Comparison of ENCODE assay signal across 8 mouse cellular contexts in genomic region chr8:8688823-8689453, GRCm38 (mm10). TPM values are rescaled to one million over a fixed set of nuclear protein-coding genes. Genes with fewer than 3 reads are reported as not detected.
DNase-seq lines count a peak whose midpoint lies in the region; ATAC-seq and TF ChIP-seq lines count a peak whose summit lies in the region.

No protein-coding gene starts in this region.

- H3K36me3 ChIP-seq in kidney, postnatal 0 days (ENCODE audit: insufficient read depth, low read length), result no peaks in the 10 kb centered on the region
- no peaks in the 10 kb centered on the region for H3K36me3 ChIP-seq in hindbrain, postnatal 0 days (ENCODE audit: insufficient read depth, low read length)
- H3K36me3 ChIP-seq in midbrain, embryonic 16.5 days (ENCODE audit: control insufficient read depth, insufficient read depth, low read length), result no peaks in the 10 kb centered on the region

- H3K9ac ChIP-seq in kidney, postnatal 0 days (ENCODE audit: low read depth, low read length), result peak overlapping the region; percentile 100
- peak overlapping the region; percentile 100 for H3K9ac ChIP-seq in hindbrain, postnatal 0 days (replicated peaks; ENCODE audit: low read length)
- H3K9ac ChIP-seq in midbrain, embryonic 16.5 days (ENCODE audit: low read depth, low read length), result peak overlapping the region; percentile 37; the same call in 1 of the 2 replicates

- no peak for ATAC-seq in kidney, postnatal 0 days (replicated peaks; ENCODE audit: low FRiP score, low read depth)
- no peak for ATAC-seq in hindbrain, postnatal 0 days
- ATAC-seq in midbrain, embryonic 16.5 days, result 0 out of 2 replicates have a peak, but pooled peaks have one; percentile 0

- no peak for TF ChIP-seq POLR2A in bone marrow macrophage, adult 2 months (IDR thresholded peaks at IDR 0.05; ENCODE audit: borderline replicate concordance, low read depth, low read length)

- WGBS in kidney, postnatal 0 days, result 9% methylated on average over 9 of the region's 9 CpGs
- 6% methylated on average over 9 of the region's 9 CpGs for WGBS in hindbrain, postnatal 0 days
- 8% methylated on average over 9 of the region's 9 CpGs for WGBS in midbrain, embryonic 16.5 days

- DNase-seq in kidney, postnatal 0 days (ENCODE audit: low spot score), result peak; percentile 29
- DNase-seq in kidney, postnatal 36 days, result no peak
- DNase-seq in hindbrain, postnatal 0 days (ENCODE audit: low spot score), result no peak
- DNase-seq in cerebellum, postnatal 10 days, result no peak
- DNase-seq in ovary, postnatal 14 days (ENCODE audit: low spot score), result no peak
- DNase-seq in frontal cortex, postnatal 36 days (ENCODE audit: low spot score in 2 of 2), result no peak

- peak overlapping the region; percentile 92 for H3K4me3 ChIP-seq in kidney, postnatal 0 days (replicated peaks; ENCODE audit: low read depth, low read length)
- H3K4me3 ChIP-seq in bone marrow macrophage, adult 2 months (ENCODE audit: insufficient read depth, low read length), result peak overlapping the region; percentile 64
- H3K4me3 ChIP-seq in hindbrain, postnatal 0 days (ENCODE audit: low read length), result peak overlapping the region; percentile 94
- peak overlapping the region; percentile 93 for H3K4me3 ChIP-seq in midbrain, embryonic 16.5 days (ENCODE audit: low read depth, low read length)

- no peaks in the 10 kb centered on the region for H3K27me3 ChIP-seq in kidney, postnatal 0 days (ENCODE audit: insufficient read depth, low read length)
- H3K27me3 ChIP-seq in hindbrain, postnatal 0 days (ENCODE audit: insufficient read depth, low read length), result no peaks in the 10 kb centered on the region
- no peaks in the 10 kb centered on the region for H3K27me3 ChIP-seq in midbrain, embryonic 16.5 days (ENCODE audit: control insufficient read depth, insufficient read depth, low read depth, low read length)

- peak overlapping the region; percentile 82 for H3K4me2 ChIP-seq in kidney, postnatal 0 days (ENCODE audit: low read length)
- H3K4me2 ChIP-seq in hindbrain, postnatal 0 days (ENCODE audit: low read depth, low read length), result peak overlapping the region; percentile 92
- H3K4me2 ChIP-seq in midbrain, embryonic 16.5 days (ENCODE audit: low read length), result peak overlapping the region; percentile 77

- H3K27ac ChIP-seq in kidney, postnatal 0 days, result no peak overlapping the region
- H3K27ac ChIP-seq in bone marrow macrophage, adult 2 months (ENCODE audit: insufficient read depth, low read depth, low read length), result peak overlapping the region; percentile 73; the same call in 1 of the 2 replicates
- H3K27ac ChIP-seq in hindbrain, postnatal 0 days, result no peak overlapping the region
- no peak overlapping the region for H3K27ac ChIP-seq in midbrain, embryonic 16.5 days (ENCODE audit: low read length)

- no peaks in the 10 kb centered on the region for H3K9me3 ChIP-seq in kidney, postnatal 0 days (replicated peaks; ENCODE audit: low read length)
- no peaks in the 10 kb centered on the region for H3K9me3 ChIP-seq in hindbrain, postnatal 0 days (ENCODE audit: low read length)
- no peaks in the 10 kb centered on the region for H3K9me3 ChIP-seq in midbrain, embryonic 16.5 days (replicated peaks; ENCODE audit: control insufficient read depth, low read length, poor library complexity, severe bottlenecking)

- peaks cover 20% of the 10 kb centered on the region for H3K4me1 ChIP-seq in kidney, postnatal 0 days (replicated peaks; ENCODE audit: insufficient read depth, low read length)
- H3K4me1 ChIP-seq in bone marrow macrophage, adult 2 months (ENCODE audit: control insufficient read depth, insufficient read depth, low read length), result peaks cover 25% of the 10 kb centered on the region
- H3K4me1 ChIP-seq in hindbrain, postnatal 0 days (ENCODE audit: insufficient read depth, low read length), result peaks cover 19% of the 10 kb centered on the region
- peaks cover 39% of the 10 kb centered on the region for H3K4me1 ChIP-seq in midbrain, embryonic 16.5 days (ENCODE audit: control insufficient read depth, insufficient read depth, low read length)

- TF ChIP-seq CTCF in kidney, postnatal 0 days (IDR thresholded peaks at IDR 0.05; ENCODE audit: low read depth), result no peak
- TF ChIP-seq CTCF in bone marrow macrophage, adult 2 months (IDR thresholded peaks at IDR 0.05; ENCODE audit: low read depth, low read length), result no peak
- no peak for TF ChIP-seq CTCF in hindbrain, postnatal 0 days (IDR thresholded peaks at IDR 0.05; ENCODE audit: low read depth)

RNA-seq across cellular contexts. Expression of gene Arglu1, which starts 1.4 kb away (rescaled TPM):
- polyA plus RNA-seq in kidney, postnatal 0 days (2015; fragmentation: Nextera tagmentation; extraction: Ambion mirVana), result 160 and 169 TPM in 2 replicates
- polyA plus RNA-seq in bone marrow macrophage, adult 2 months (2012; ENCODE audit: insufficient read depth, insufficient read length, missing spikeins), result 81.2 and 98.3 TPM in 2 replicates
- total RNA-seq in hindbrain, postnatal 0 days (2014; rRNA removed), result 55.6 and 71.9 TPM in 2 replicates
- 158 and 175 TPM in 2 replicates for polyA plus RNA-seq in hindbrain, postnatal 0 days (2015; fragmentation: Nextera tagmentation; extraction: Ambion mirVana)
- 150 and 173 TPM in 2 replicates for polyA plus RNA-seq in midbrain, embryonic 16.5 days (2015; fragmentation: Nextera tagmentation; extraction: Ambion mirVana)

RNA-seq across cellular contexts. Expression of gene Efnb2, which starts 27.9 kb away (rescaled TPM):
- polyA plus RNA-seq in kidney, postnatal 0 days (2015; fragmentation: Nextera tagmentation; extraction: Ambion mirVana), result 24.0 and 27.4 TPM in 2 replicates
- 0.44 and 0.67 TPM in 2 replicates for polyA plus RNA-seq in bone marrow macrophage, adult 2 months (2012; ENCODE audit: insufficient read depth, insufficient read length, missing spikeins)
- 21.0 and 22.8 TPM in 2 replicates for total RNA-seq in hindbrain, postnatal 0 days (2014; rRNA removed)
- 9.6 and 10.7 TPM in 2 replicates for polyA plus RNA-seq in hindbrain, postnatal 0 days (2015; fragmentation: Nextera tagmentation; extraction: Ambion mirVana)
- 10.0 and 10.8 TPM in 2 replicates for polyA plus RNA-seq in midbrain, embryonic 16.5 days (2015; fragmentation: Nextera tagmentation; extraction: Ambion mirVana)

Comparison
In these comparisons a context has a peak if more than half of its experiments do, and no peak if none do; other contexts are left out.
1. H3K9ac ChIP-seq: peak in every context shown above with its lines; median percentile 100 in kidney, postnatal 0 days; 100 in hindbrain, postnatal 0 days; 37 in midbrain, embryonic 16.5 days.